Mouse (Mus musculus) neural tube, embryonic 15.5 days (tissue): ENCODE measurements around the gene Rnf220. TPM values are rescaled to one million over a fixed set of nuclear protein-coding genes. Genes with fewer than 3 reads are reported as not detected.

Source experiments
- ATAC-seq: fragments of 200-750 bp; cut with Nextera tagmentation; 2 replicates; pipeline ENCODE4 v1.8.0; 2017; ENCODE audit warnings: mild to moderate bottlenecking, moderate TSS enrichment, moderate library complexity; ENCODE audit not compliant: low FRiP score
- H3K27ac ChIP-seq: fragments of 300-500 bp; sonication (generic); replicated peaks from 2 replicates; pipeline ENCODE4 v1.5.1; 2015; ENCODE audit warnings: mild to moderate bottlenecking, inconsistent platforms
- H3K27me3 ChIP-seq: fragments of 300-500 bp; sonication (generic); replicated peaks from 2 replicates; pipeline ENCODE4 v1.6.1; 2015; ENCODE audit warnings: inconsistent platforms
- H3K36me3 ChIP-seq: fragments of 300-500 bp; sonication (generic); 2 replicates; pipeline ENCODE4 v1.6.1; 2015; ENCODE audit warnings: inconsistent platforms
- H3K4me1 ChIP-seq: fragments of 300-500 bp; sonication (generic); 2 replicates; pipeline ENCODE4 v1.6.1; 2015; ENCODE audit warnings: inconsistent platforms
- H3K4me2 ChIP-seq: fragments of 300-500 bp; sonication (generic); 2 replicates; pipeline ENCODE4 v1.6.1; 2015; ENCODE audit warnings: inconsistent platforms, mild to moderate bottlenecking, moderate library complexity
- H3K4me3 ChIP-seq: fragments of 300-500 bp; sonication (generic); replicated peaks from 2 replicates; pipeline ENCODE4 v1.5.1; 2015; ENCODE audit warnings: mild to moderate bottlenecking, inconsistent platforms
- H3K9ac ChIP-seq: fragments of 300-500 bp; sonication (generic); replicated peaks from 2 replicates; pipeline ENCODE4 v1.6.1; 2015; ENCODE audit warnings: mild to moderate bottlenecking, inconsistent platforms
- H3K9me3 ChIP-seq: fragments of 300-500 bp; sonication (generic); replicated peaks from 2 replicates; pipeline ENCODE4 v1.6.1; 2016; ENCODE audit warnings: inconsistent platforms
- WGBS: fragments of 180-500 bp; shearing (Covaris S2); methylation state at CpG from one replicate; pipeline ENCODE4 v1.1.7; 2015; ENCODE audit warnings: mixed read lengths; 5-methylcytosine and 5-hydroxymethylcytosine counted together
- polyA plus RNA-seq: library from polyadenylated mRNA; unstranded; fragments of >200 nt; fragmentation: Nextera tagmentation; extraction: Ambion mirVana; gene quantifications from 2 replicates; pipeline ENCODE4 v1.2.1, GENCODE M21; 2015

Rnf220 gene
- polyA plus RNA-seq, 1 experiment from 2014 or later = 95.8 TPM

- WGBS = 15% methylated on average over 5 of the region's 5 CpGs
- H3K27me3 ChIP-seq = no peaks in the 10 kb centered on the region
- H3K9ac ChIP-seq = no peak overlapping the region
- H3K4me1 ChIP-seq = no peaks in the 10 kb centered on the region
- H3K9me3 ChIP-seq = no peaks in the 10 kb centered on the region
- H3K4me2 ChIP-seq = no peak overlapping the region
- no peak overlapping the region for H3K4me3 ChIP-seq
- H3K27ac ChIP-seq = no peak overlapping the region
- no peak for ATAC-seq
- H3K36me3 ChIP-seq = no peaks in the 10 kb centered on the region
Measured at GRCm38 (mm10) chr4:117223001-117223400, 273.9 kb downstream of the Rnf220 start.

- no peak overlapping the region for H3K27ac ChIP-seq
Measured at GRCm38 (mm10) chr4:117221836-117222235, 275.0 kb downstream of the Rnf220 start.

More at GRCm38 (mm10) chr4:117221836-117222235, 275.0 kb downstream of the Rnf220 start:
- Histone ChIP-seq H3K9me3 (no peaks in the 10 kb centered on the region), H3K9ac (no peak overlapping the region), H3K4me2 (no peak overlapping the region), H3K4me3 (no peak overlapping the region), H3K27me3 (no peaks in the 10 kb centered on the region), H3K36me3 (no peaks in the 10 kb centered on the region), H3K4me1 (no peaks in the 10 kb centered on the region)
- 87% methylated on average over 9 of the region's 9 CpGs for WGBS
- no peak for ATAC-seq

Other genes starting within 250 kb of the Rnf220 start
- 6.3 and 8.7 TPM in 2 replicates for gene Tmem53, start 245.1 kb downstream of the Rnf220 start, polyA plus RNA-seq
- 1.4 and 1.5 TPM in 2 replicates for gene Armh1, start 244.9 kb downstream of the Rnf220 start, polyA plus RNA-seq
- gene Eri3, start 53.3 kb upstream of the Rnf220 start, polyA plus RNA-seq = 223 and 244 TPM in 2 replicates
- gene Dmap1, start 185.2 kb upstream of the Rnf220 start, polyA plus RNA-seq = 70.7 and 73.1 TPM in 2 replicates
- gene Gm12845, start 227.4 kb upstream of the Rnf220 start, polyA plus RNA-seq = not detected in 2 replicates